Mouse (Mus musculus) ovary, postnatal 36 days (tissue): ENCODE measurements at regions not wholly inside any gene's neighbourhood (a gene's known extent, or its start where the extent isn't known, plus 50 kb on each side); places are given as distances from the start of the nearest gene placed in this dataset.
"Not testable (repeated sequence)": the region's sequence is repeated elsewhere in the genome, so short reads cannot be mapped to it uniquely, and the experiment has no call there.

ENCODE experiments used
- DNase-seq: peaks from one replicate; pipeline ENCODE4 v3.0.0; 2022; ENCODE audit warnings: low spot score, mixed read lengths

DNA sequence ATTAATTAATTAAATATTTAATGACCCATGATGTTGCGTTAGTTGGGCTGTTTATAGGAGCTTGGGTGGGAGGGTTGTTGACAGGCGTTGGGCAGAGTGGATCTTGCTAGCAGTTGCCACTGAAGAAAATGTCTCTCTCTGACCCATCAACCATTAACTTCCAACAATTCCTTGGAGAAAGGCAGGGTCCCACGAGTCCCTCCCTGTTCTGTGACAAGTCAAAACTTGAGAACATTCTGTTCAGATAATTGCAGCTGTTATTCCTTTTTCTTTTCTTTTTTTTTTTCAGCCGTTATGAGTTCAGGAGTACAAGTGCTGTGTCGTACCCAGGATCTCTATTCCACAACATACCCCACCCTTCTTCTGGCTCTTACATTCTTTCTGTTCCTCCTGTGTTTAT, 59.8 kb upstream of the Tnfrsf21 start:
- DNase-seq, result no peak

GRCm38 (mm10) chr17:42954722-42955121, 61.6 kb upstream of the Tnfrsf21 start:
- no peak for DNase-seq

- DNase-seq, result no peak
These were observed 68.0 kb upstream of the Cd2ap start for GRCm38 (mm10) chr17:42944453-42944852.

- DNase-seq, result peak; percentile 7
These were observed 66.8 kb upstream of the Cd2ap start for GRCm38 (mm10) chr17:42943272-42943696.

- no peak for DNase-seq
These were observed 63.0 kb upstream of the Cd2ap start for GRCm38 (mm10) chr17:42939476-42939875.

- DNase-seq, result no peak
These were observed 62.1 kb upstream of the Cd2ap start for GRCm38 (mm10) chr17:42938579-42938978.

- not testable (repeated sequence) for DNase-seq
These were observed 61.0 kb upstream of the Cd2ap start for GRCm38 (mm10) chr17:42937480-42937879.

GRCm38 (mm10) chr17:42934068-42934467, 57.6 kb upstream of the Cd2ap start:
- DNase-seq, result no peak

DNA sequence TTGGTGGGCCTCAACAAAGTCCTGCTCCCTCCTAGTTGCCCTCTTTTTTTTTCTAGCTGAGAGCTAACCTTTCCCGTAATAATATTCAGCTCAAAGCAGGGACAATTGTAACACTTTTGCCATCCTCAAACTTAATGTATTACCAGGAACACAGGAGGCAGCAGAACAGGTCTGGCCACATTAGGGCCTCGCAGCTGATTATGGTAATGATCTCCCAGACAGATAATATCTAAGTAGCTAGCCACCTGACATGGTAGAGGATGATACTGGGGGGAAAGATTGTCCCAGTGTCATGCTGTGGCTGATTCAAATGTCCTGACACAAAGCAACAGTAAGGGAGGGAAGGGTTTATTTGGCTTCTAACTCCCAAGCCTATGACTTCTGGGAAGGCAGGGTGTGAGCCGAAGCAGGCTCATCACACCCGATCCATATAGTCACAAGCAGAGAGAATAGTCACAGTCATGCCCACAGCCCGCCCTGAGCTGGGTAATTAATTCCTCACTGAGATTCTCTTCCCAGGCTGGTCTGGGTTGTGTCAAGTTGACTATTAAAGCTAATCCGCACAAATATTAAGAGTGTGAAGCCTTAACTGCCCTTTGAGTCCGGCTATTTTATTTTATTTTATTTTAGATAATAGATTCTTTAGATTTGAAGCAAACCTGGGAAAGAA, 57.0 kb upstream of the Cd2ap start:
- DNase-seq, result no peak

- DNase-seq, result no peak
These were observed 50.9 kb upstream of the Cd2ap start for GRCm38 (mm10) chr17:42927320-42927719.
